Mouse (Mus musculus) left cerebral cortex, adult 8-10 months (tissue): ENCODE data around the gene Acadm. TPM values are rescaled to one million over a fixed set of nuclear protein-coding genes. Genes with fewer than 3 reads are reported as not detected.

Experiments used
- DNase-seq, 2 experiments: peaks; one replicate each; pipeline ENCODE4 v3.0.0; 2022; ENCODE audit warnings: low spot score in 2 of 2
- total RNA-seq, 4 experiments: library from RNA; stranded (reverse); gene quantifications; 2 replicates each; pipeline ENCODE4 v1.2.4; 2022

Acadm gene
- total RNA-seq, 4 experiments from 2014 or later: 44.8 to 51.9 (median 48.3) TPM

DNA sequence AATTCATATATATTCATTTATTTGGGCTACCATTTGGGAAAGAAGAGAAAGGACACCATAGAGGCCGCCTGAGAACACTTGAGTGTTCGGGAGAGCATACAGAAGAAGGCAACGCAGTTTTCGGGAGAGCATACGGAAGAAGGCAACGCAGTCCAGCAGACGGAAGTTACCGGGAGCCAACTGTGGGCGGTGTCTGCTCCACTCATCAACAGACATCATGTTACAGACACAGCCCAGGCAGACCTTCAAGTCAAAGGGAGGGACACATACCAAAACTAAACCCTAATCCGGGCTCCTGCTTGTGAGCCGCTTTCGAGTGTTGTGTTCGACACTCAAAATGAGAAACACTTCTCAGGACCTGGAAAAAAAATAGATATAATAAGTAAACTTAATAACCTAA lies 2.8 kb downstream of the Acadm start:
- no peak for DNase-seq

DNA sequence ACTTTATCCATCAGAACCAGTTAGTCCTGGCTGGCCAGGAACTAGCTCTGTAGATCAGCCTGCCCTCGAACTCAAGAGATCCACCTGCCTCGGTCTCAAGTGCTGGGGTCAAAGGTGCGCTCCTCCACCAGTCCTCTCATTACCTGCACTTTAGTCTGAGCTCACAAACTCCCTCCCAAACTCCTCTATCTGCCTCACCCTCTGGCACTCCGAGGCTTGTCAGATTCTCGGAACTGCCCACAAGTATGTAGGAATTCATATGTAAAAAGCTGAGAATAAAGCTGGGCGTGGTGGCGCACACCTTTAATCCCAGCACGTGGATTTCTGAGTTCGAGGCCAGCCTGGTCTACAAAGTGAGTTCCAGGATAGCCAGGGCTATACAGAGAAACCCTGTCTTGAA lies 3.9 kb downstream of the Acadm start:
- DNase-seq: no peak

DNA sequence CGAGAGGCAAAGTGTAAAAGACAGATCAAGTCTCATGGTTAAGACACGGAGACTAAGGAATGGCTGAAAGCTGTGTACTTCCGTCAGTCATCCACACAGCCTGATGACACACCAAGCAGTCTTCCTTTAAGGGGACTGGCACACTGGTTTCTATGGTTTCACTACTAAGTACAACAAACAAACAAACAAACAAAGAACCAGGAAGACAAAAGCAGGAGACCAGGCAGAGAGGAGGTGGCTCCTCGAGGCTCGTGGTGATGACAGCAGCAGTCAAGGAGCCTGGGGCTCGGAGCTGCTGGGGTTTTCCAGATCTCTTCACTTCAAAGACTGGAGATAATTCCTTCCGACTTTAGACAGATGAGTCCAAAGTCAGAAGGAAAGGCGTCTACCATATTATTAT lies 4.4 kb downstream of the Acadm start:
- DNase-seq: no peak

DNA sequence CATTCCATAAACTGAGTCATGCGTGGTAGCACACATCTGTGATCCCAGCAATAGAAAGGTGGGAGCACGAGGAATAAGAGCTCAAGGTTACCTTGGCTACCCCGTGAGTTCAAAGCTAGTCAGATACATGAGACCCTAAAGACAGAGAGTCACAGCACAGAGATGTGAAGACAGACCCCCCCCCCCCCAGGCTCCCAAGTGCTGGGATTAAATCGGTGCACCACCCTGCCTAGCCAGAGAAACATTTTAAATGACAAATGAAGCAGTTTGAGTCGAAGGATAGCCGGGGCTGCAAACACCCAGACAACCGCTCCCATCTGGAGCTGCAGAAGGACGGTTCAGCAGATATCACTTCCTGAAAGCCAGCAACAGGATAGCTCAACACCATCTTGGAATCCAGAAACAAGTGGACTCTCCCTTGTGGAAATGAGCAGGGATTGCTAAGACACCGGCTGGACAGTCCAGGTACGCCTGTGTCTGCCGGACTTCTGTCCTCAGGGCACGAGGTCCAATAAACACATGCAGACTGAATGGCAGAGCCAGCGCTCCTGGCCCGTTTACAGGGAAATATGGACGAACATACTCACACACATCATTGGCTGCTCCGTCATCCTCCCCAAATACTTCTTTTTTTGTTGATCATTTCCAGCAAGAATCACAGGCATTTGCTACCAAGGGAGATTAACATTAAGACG lies 7.2 kb downstream of the Acadm start:
- no peak for DNase-seq

DNA sequence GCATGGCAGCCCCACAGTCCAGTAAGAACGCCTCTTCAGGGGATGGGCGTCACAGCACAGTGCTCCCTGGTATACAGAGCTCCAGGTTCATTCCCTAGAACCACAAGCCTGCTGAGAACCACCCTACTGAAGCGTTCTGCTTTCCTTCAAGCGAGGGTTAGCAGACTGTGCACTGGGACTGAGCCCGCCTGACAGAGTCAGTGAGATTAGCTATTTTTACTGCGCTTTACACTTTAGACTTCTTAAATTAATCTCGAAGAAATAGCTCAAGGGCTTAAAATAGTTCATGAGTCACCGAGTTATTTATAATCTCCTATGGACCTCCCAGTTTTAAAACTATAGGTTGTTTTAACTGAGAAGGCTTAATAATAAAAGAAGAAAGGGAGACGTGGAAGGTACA lies 8.6 kb downstream of the Acadm start:
- no peak for DNase-seq

DNA sequence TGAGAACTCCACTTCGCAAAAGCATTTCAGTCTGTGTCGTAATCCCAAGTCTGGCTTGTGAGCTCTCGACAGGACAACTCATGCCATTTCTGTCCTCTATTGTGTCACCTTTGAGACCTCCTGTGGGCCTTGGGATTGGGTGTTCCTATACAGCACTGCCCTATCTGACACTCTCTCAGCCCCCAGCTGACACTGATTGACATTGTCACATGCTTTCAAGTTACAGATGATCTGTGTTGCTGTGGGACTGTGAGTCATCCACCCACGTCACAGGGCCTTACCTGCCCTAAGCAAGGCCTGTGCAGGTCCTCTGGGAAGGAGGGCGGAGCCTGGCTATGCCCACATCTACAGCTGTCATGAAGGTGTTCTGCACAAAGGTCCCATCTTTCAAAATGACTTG lies 12.0 kb downstream of the Acadm start:
- DNase-seq: no peak

DNA sequence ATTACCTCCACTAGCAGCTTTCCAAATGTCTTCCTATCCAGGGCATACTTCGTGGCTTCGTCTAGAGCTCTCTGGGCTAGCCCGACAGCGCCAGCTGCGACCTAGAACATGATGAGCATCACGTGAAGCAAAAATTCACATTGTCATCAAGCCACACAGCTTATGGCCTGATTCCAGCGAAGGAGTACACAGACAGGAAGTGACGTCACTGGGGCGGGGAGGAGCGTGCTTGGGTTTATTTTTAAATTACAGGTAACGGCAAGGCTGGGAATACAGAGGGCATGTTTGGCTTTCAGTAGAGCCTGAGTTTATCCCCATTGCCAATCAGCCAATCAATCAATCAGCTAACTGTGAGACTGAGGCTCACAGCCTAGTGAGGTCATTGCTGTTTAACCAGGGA lies 14.9 kb downstream of the Acadm start:
- DNase-seq: no peak

DNA sequence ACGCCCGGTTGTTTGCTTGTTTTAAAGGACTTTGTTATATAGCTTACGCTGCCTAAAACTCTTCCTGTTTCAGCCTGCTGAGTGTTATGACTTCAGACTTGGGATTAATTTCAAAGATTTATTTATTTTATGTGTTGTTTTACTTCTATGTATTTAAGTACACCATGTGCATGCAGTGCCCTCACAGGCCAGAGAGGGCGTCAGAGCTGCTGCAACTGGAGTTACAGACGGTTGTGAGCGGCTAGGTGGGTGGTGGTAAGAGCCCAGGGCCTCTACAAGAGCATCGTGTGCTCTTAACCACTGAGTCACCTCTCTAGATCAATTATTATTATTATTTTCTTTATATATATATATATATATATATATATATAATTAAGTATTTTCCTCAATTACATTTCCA lies 18.1 kb downstream of the Acadm start:
- no peak for DNase-seq

DNA sequence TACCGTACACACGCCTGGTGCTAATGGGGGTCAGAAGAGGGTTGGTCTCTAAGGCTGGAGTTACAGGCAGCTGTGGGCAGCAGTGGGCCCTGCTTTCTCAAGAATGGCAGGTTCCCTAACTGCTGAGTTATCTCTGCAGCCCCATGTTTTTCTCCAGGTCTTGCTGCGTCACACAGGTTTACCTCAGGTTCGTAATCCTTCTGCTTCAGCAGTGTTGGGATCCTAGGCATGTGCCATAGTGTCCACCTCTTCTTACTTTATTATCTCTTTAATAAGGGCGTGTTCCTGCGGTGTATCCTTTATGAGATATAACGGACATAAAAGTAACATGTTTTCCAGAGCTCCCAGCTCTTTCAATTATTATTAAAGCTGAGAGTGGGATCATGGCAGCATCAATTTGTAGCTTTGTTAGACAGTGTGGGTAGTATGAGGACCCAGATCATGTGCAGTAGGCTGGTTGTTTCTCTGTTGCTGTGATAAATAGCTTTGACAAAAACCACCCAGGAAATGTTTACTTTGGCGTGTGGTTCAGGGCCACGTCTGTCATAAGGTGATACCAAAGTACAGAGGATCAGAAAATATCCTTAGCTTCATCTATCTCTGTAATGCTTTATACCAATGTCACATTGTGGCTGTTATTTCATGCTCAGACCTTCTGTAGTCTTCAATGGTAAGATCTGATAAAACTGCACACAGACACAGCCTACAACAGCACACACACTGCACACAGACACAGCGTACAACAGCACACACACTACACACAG lies 23.1 kb downstream of the Acadm start:
- no peak for DNase-seq

DNA sequence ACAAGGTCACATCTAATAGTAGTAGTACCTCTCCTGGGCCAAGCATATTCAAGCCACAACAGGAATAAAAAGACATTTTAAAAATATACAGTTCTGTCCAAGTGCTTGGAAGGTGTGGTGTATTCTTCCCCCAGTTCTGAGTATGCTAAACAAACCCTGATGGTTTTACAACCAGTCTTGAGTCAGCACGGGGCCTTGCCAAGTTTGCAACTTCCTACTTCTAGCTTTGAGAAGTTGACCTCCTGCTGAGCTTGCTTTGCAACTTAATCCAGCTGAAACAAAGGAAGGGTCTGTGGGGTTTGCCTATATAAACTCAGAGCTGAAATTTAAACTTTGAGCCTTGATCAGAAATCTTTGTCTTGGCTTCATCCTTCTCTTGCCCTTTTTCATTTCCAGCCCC lies 27.2 kb downstream of the Acadm start:
- DNase-seq: no peak

DNA sequence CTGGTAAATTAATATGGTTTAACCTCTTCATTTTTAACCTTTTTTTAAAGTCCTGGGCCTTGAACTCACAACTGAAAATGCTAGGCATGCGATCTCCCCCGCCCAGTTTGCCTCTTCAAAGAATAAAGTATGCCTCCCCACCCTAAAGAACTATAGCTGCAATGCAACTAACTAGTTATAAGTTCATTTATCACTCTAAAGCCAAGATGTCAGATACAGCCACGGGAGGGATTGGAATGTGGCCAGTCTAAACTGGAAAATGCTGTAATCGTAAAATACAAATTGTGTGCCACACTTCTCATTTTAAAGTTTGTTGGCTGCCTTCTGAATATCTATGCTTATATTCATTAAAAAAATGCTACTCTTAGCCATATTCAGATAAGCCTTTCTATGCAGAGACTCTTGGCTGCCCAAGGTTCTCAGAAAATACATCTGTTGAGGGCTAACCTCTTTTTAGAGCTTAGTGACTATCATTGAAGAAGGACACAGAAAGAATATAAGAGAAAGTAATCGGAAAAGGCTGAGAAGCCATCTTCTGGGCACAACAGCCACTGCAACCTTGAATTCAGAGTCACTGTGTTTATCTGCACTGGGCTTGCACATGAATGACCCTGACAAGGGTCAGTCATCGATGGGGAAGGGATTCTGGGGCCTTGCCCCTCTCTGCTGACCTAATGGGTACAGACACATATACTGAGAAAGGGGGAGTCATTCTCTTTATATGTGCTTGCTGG lies 30.8 kb downstream of the Acadm start:
- no peak for DNase-seq

DNA sequence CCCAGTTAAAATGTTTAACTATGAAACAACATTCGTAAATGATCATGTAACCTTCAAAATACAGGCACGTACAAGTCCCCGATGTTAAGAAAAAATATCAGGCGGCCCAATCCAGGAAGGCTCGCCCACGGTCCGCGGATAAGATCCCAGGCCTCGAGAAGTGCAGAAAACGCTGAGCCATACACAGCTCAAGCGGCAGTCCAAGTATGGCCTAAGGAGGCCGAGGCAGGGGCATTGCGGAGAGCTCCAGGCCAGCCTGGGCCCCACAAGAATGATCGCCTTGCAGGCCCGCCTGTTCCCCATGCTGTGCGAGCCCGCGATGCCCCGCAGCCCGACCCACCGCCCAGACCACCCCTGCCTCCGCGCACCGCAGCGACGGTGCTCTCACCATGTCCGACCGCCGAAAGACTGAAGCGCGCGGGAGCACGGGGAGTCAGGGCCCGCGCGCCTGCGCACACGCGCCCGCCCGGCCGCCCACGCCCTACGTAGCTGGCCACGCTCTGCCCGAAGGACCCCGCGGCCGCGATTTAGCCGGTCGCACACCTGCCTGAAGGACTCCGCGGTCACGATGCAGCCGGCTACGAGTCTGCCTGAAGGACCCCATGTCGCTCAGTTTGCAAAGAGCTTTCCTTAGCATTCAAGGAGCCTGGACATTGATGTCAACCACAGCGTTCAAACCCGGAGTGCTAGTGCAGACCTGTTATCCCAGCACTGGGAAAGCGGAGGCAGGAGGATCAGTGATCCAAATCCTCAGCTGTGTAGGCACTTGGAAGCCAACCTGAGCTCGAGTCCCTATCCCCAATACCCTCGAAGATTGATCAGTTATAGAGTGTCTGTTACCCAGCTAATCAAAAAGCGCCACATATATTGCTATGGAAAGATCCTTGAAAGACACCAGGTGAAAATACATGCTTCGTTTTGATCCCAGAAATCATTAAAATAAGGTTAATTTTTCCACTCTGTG lies 31.6 kb downstream of the Acadm start, which contains the start of gene Rabggtb:
Gene Rabggtb (minus strand): TSS at position 464 of the 964 bp plus-strand sequence.
- DNase-seq: peak; percentile 91 to 94

DNA sequence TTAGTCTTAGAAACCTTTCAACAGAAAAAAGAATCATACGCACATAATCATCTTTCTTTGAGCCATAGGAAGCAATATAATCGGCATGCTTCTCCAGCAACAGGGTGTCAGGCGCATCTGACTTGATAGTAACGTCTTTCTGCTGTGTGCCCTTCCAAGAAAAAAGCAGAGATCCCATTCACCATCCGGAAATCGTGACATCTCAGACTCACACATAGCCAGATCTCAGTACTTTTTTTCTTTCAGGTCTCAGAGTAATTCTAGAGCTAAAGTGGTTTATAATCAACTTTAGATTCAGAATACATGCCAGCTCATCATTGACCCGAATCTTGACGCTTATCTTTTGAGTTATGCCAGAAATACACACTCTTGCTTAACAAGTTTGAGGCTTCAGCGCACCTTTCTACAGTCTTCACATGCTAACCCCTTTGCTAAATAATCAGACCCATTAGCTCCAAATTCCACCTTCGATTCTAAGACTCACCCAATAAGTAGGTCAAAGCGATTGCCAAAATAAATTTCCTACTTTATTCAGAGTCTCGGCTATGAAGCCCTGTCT lies 32.5 kb downstream of the Acadm start:
- no peak for DNase-seq

DNA sequence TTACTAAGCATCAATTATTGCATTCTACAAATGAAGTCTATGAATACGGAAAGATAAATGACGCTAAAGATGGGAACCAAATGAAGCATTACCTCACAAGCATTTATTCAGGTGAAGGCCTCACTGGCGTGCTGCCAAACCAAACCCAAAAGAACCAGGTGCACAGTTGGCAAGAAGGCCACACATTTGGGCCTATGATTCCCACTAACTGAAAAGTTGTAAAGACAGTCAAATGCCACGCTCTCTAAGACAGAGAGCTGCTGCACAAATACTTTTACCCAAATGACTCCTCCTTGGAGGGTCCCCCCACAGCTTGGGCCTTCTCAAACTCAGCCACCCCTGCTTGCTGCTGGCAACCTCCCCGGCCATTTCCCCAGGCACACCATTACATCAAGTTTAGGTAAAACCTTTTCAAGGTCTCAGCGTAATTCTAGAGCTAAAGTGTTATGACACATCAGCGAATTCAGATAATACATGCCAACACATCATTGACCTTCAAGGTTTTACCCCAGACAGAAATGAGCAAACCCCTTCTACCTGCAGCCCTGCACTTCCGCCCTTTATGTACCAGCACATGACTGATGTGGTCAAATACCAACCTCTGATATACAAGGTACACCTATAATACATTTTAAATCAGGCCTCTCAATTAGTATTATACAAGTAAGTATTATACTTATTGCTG lies 33.1 kb downstream of the Acadm start:
- DNase-seq: no peak

DNA sequence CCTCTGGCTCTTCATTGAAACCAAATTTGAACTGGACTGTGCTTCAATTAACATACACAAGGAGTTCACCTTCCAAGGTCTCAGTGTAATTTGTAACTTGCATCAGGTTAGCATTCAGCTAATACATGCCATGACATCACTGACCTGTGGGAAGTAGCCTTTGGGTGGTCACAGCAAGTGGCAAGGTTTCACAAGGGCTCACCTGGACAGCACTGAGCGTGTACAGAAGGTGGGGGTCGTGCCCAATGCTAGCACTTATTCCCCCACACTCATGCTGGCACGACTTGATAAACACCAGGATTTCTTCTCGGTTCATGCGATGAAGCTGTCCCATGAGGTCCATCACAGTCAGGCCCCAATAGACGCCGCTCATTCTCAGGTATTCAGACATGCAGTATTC lies 33.9 kb downstream of the Acadm start:
- no peak for DNase-seq

DNA sequence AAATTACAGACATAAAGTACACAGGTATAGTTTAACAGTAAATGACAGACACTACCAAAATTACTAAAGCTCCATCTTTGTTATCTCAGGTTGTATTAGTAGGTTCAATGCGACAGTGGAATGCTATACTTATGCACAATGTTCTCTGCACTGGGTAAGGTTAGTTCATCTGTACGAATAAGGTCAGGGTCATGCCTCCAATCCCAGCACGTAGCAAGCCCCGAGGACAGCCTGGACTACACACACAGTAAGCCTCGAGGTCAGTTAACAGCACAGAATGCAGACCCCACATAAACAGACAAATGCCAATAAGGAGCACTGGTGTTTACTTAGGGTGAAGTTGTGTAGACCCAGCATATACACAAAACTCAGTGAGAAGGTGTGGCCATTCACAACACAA lies 35.5 kb downstream of the Acadm start:
- no peak for DNase-seq

DNA sequence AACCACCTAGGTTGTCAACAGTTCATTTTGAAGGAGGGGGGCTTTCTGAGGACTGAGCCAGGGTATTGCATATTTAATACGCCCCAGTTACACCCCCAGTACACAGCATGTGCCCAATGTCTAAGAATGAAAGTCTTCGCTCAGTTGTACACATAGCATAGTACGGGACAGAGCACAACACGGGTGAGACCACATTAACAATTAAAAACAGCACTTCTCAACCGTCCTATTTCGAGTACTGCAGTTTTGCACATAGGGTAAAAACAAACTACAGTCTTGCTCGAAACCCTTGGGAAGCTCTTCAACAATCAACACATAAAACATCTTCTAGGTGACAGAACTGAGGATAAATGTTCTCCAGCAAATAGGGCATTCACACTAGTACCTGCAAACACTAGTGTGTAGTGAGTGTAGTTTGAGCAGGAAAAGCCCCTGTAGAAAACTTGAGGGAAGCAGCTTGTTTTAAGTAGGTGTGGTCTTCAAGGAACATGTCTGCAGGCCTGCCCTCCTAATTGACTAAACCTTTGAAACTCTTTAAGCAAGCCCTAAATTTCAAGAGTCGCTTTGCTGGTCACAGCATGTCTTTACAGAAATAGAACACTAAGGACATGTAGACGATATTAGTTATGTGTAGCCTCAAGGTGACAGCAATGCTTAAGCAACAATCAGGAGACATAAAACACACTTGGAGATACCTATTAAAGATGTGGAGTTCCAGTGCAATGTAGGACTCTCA lies 38.1 kb downstream of the Acadm start, which contains the start of gene Msh4:
Gene Msh4 (minus strand): TSS at position 3 of the 736 bp plus-strand sequence.
- DNase-seq: no peak

DNA sequence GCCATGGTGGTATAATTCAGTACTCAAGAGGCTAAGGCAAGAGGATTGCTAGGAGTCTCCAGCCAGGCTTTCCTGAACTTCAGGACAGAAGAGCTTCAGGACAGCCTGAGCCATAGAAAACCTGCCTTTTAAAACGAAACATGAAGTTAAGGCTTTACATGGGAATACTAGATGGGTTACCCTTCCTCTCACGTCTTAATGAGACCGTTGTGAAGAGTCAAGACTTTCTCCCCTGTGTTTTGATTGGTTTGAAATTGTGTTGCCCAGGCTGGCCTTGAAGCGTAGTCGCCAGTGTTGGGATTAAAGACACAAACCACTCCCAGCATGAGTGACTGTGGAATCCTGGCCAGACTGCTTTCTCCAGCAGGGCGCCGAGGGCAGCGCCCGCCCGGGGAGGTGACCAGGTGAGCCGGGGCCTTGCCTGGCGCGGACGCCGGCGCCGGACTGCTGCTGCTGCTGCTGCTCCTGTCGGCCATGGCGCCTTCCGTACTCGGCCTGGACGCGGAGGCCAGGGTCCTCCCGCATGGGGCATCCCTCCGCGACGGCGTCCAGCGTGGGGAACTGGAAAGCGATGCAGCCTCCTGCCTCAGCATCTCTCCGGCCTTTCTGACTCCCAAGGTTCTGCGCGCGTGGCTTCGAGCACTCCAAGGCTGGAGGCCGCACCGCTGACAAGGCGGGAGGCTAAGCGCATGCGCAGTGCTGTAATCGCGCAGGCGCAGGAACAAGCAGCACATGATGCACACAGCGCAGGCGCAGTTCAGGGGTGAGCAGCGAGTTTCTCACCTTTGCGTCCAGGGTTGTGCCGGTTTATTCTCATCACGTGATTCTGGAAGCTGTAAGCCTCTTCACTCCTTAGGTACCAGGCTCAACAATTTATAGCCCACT lies 38.9 kb downstream of the Acadm start:
- DNase-seq: no peak
